Mouse (Mus musculus): ENCODE data around the gene Brsk1. TPM values are rescaled to one million over a fixed set of nuclear protein-coding genes. Genes with fewer than 3 reads are reported as not detected.

The Brsk1 gene
- total RNA-seq, 2 experiments from 2014 or later = 0.48 to 0.75 TPM

DNA sequence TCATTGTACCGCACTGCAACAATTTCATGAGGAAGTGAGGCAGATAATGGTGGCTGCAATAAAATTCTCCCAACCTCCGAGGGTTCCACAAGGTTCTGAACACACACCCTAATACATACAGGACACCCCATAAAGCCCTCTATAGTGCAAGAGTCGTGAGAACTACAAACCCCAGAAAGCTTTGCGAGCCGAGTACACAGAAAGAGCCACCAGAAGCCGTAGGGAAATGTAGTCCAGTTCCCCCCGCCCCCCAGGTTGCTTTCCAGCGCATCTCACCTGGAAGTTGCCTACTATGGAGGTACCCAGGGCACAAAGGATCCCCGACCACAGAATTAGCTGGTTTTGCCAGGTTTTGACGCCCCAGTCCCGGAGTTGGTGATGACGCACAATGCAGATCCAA, 33.1 kb downstream of the Brsk1 start:
- Histone ChIP-seq H3K27ac (0 out of 2 replicates have a peak overlapping the region, but pooled peaks have one; percentile 16), H3K4me3 (peak overlapping the region; percentile 61)
- no peak for DNase-seq
- TF ChIP-seq CTCF (IDR thresholded peaks at IDR 0.05) = no peak
- intact Hi-C loops (cut with DNase I) = no loop called here

DNA sequence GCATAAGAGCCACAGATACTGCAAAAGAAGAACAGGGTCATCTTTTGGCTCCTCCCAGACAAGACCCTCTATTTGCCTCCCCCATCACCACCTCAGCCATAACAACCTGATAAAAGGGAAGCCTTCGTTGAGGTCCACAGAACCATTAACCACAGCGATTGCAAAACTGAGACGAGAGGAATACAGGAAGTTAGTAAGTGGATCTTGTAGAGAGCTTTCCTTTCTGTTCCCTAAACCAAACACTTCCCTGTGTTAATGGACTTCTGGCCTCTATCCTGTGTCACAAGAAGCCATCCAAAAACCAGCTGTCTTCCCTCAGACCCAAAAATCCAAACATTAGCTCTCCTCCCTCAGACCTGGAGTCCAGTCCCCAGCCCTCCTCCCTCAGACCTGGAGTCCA, 34.0 kb downstream of the Brsk1 start:
- DNase-seq = no peak
- intact Hi-C loops (cut with DNase I) = no loop called here
- Histone ChIP-seq H3K4me3 (peak overlapping the region; percentile 61), H3K27ac (no peak overlapping the region)
- no peak for TF ChIP-seq CTCF (IDR thresholded peaks at IDR 0.05)

DNA sequence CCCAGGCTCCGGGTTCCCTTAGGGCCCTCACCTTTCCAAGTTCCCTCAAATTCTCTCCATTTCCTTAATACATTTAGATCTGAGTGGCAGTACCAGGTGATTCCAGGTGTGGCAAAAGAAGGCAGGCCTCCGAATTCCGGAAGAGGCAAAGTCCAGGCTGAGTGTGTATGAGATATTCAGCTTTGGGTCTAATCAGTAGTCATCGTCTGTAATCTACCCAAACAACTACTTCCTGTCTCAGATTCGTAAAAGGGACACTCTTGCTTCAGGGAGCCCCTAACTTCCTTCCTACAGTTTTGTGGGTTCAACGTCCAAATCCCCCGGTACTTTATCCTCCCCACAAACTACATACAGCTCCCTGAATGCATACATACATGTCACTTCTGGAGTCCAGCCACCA, 34.8 kb downstream of the Brsk1 start, which contains the start of gene Tmem150b:
TSS of gene Tmem150b (minus strand) at position 81 of the 400 bp plus-strand sequence.
- intact Hi-C loops (cut with DNase I) = no loop called here
- DNase-seq = no peak
- Histone ChIP-seq H3K27ac (peak within 1 kb of the TSS; percentile 35), H3K4me3 (peak within 1 kb of the TSS; percentile 61)
- TF ChIP-seq CTCF (IDR thresholded peaks at IDR 0.05) = no peak

DNA sequence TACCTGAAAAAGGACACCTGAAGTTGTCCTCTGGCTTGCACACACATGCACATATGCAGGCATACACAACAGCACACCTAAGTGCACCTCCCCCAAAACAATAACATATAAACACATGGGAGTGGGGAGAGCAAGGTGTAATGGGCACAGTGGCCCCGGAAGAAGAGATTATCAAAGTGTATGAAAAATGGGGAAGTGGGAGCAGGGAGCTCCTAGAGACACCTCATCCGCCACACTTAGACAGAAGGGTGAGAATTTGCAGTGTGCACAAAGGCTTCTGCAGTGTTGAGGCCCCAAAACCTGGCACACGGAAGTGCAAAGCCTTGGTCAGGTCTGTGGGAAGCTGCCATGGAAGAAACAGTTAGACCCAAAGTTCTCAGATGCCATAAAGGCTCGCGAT, 40.7 kb downstream of the Brsk1 start:
- H3K27ac ChIP-seq = no peak overlapping the region
- intact Hi-C loops (cut with DNase I) = no loop called here
- no peak for DNase-seq
- H3K4me3 ChIP-seq = no peak overlapping the region
- no peak for TF ChIP-seq CTCF (IDR thresholded peaks at IDR 0.05)

DNA sequence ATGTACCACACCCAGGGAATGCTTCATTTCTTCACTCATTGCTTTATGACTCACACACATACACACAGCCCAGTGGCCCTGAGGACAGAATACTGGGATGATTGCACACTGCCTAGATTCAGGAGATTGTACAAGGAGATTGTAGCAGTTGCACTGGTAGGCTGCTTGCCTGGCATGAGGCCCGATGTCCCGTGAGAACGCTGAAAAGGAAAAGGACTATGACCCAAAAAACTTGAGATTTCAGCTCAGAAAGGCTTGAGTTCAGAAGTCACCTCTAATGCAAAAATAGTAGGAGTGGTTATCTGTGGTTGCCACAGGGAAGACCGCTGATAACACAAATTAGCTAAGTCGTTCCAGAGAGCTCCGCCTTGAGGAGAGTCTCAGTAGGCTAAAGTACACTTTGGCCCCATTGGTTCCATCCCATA, 42.6 kb downstream of the Brsk1 start:
- Histone ChIP-seq H3K4me3 (no peak overlapping the region), H3K27ac (no peak overlapping the region)
- DNase-seq = no peak
- no peak for TF ChIP-seq CTCF (IDR thresholded peaks at IDR 0.05)
- intact Hi-C loops (cut with DNase I) = no loop called here

DNA sequence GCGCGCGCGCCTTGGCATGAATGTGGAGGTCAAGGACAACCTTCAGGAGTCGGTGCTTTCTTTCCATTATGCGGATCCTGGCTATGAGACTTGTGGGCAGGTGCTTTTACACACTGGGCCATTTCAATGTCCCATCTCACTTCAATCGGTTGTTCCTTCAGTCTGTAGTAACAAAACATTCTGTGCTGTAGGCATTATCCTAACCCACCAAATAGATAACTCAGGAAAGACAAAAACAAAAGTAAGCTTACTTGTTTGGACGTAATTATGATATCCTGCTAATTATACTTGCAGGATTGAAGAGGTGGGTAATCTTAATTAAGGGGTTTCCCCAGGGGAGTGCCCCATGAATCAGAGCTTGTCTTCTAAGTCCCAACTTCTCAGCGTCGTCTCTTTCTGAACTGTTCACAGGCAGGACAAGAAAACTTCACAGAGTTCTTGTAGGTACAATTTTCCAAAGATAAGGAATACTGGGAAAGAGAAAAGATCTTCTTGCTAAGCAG, 48.7 kb downstream of the Brsk1 start:
- DNase-seq = no peak
- TF ChIP-seq CTCF (IDR thresholded peaks at IDR 0.05) = no peak
- Histone ChIP-seq H3K4me3 (peak overlapping the region; percentile 79), H3K27ac (peak overlapping the region; percentile 90)
- intact Hi-C loops (cut with DNase I) = loop anchor here (2.0 kb wide), 1 partner anchor 54 kb away; the partner anchor contains the start of gene Hspbp1

DNA sequence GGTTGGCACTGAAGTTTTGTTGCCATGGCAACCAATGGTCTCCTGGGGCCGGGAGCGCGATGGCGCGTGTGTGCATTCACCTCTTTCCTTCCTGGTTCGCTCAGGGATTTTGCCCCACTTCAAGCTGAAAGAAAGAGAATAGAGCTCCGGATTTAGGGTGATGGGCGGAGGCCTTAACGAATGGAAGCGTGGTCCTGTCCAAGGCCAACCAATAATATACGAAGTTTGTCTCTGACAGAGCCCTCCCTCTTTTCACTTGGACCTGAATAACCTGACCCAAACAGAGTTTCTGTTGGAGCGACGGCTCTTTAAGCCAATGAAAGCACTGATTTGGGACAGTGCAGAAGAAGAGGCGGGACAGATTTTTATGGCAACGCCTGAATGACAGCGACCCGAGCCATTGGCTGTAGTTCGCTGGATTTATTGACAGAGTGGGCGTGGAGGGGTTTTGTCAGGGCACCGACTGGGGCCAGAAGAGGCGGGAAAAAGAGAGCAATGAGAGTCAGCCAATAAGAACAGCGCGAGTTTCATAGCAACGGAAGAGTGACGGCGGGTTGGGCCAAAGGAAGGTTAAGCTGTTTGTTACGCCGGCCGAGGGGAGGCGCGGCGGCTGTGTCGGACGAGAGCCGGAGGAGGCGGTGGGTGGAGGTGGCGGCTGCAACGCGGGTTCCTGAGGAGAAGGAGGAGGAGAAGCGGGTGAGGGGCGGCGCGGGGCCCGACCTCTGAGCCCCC, 49.3 kb downstream of the Brsk1 start, which contains the start of gene Kmt5c:
TSS of gene Kmt5c (plus strand) at position 572 of the 732 bp plus-strand sequence.
- peak; percentile 37 for TF ChIP-seq CTCF (IDR thresholded peaks at IDR 0.05)
- intact Hi-C loops (cut with DNase I) = loop anchor here (1.0 to 2.0 kb wide), 2 partner anchors 50 to 55 kb away; partner anchors contain the start of genes Hspbp1 and Tmem238
- peak within 1 kb of the TSS; percentile 94 for H3K4me3 ChIP-seq

DNA sequence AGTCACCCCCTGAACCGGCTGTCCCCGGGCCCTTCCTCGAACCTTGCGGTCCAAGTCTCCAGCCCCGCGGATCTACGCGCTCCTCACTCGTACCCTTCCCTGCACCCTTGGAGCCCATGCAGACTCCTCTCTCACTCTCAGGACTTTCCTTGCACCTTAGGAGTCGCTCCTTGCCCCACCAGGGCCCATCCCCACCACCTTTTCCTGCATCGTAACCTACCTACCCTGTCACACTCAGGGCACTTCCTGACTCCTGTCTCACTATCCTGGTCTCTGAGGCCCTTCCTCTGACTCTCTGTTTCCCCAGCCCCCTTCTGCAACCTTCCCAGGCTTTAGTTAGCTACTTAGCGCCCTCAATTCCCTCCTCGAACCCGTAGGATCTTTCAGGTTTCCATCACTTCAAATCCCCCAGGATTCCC, 49.9 kb downstream of the Brsk1 start:
- DNase-seq = no peak
- Histone ChIP-seq H3K27ac (peak overlapping the region; percentile 92), H3K4me3 (peak overlapping the region; percentile 94)
- intact Hi-C loops (cut with DNase I) = loop anchor here (1.0 kb wide), 1 partner anchor 49 kb away; the partner anchor contains the start of gene Tmem238
- TF ChIP-seq CTCF (IDR thresholded peaks at IDR 0.05) = no peak

More for the DNA sequence above, 49.3 kb downstream of the Brsk1 start, which contains the start of gene Kmt5c:
- peak within 1 kb of the TSS; percentile 92 for H3K27ac ChIP-seq
- DNase-seq = peak; percentile 97

DNA sequence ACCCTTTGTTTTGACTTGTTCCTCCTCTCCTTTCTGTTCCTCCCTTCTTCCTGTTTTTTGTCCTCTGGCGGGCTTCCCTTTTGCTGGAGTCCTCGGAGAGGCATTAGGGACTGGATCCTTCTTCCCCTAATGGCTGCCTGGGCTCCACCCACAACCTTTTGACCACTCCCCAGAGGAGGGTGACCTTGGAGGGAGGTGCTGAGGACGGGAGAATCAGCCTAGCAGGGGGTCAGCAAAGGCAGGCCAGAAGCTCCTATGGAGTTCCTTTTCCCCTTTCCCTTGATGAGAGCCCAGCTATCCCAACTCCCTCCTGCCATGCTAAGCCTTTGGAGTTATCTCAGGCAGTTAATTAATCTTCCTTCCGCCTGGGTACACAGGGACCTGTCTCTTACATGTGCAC, 50.7 kb downstream of the Brsk1 start:
- peak overlapping the region; percentile 92 for H3K27ac ChIP-seq
- TF ChIP-seq CTCF (IDR thresholded peaks at IDR 0.05) = no peak
- H3K4me3 ChIP-seq = peak overlapping the region; percentile 94
- intact Hi-C loops (cut with DNase I) = no loop called here
- DNase-seq = peak; percentile 70

DNA sequence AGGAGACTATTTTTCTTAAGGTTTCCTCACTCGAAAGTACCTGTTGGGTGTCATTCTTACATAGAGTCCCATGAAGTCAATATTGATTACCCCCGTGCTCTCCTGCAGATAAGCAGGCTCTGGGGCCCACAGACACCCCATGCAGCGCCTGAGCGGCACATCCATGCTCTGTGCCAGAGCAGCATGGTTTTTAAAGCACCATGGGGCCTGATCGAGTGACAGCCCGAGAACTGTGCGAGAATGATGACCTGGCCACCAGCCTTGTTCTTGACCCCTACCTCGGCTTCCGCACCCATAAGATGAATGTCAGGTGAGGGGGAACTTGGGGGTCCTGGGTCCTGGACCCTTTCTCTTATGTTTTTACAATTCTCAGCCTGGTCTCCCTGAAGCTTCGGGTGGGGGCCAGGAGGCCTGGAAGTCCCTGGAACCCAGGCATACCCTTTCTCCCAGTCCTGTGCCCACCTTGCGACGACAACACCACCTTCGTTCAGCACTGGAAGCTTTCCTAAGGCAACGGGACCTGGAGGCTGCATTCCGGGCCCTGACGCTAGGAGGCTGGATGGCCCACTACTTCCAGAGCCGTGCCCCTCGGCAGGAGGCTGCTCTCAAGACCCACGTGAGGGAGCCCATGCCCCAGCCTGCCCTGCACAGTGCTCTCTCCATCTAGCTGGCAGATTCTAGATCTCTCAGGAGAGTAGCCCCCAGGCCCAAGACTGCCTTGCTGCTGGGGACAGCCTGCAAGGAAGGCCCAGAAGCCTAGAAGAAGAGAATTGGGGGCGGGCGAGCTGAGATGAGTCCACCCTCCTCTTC, 51.5 kb downstream of the Brsk1 start:
- peak overlapping the region; percentile 94 for H3K4me3 ChIP-seq
- TF ChIP-seq CTCF (IDR thresholded peaks at IDR 0.05) = no peak
- intact Hi-C loops (cut with DNase I) = no loop called here
- no peak for DNase-seq
- peak overlapping the region; percentile 92 for H3K27ac ChIP-seq

DNA sequence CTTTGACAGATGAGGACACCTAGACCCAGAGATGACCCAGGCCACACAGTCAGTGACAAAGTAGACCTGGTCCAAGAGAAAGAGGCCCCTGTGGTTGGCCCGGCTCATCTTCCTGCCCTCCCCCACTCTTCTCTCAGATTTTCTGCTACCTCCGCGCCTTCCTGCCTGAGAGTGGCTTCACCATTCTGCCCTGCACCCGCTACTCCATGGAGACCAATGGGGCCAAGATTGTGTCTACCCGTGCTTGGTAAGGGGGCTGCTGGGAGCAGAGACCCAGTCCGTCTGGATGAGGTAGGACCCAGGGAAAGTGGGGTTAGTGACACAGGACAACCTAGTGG, 52.0 kb downstream of the Brsk1 start:
- Histone ChIP-seq H3K27ac (no peak overlapping the region), H3K4me3 (no peak overlapping the region)
- intact Hi-C loops (cut with DNase I) = no loop called here
- no peak for DNase-seq
- TF ChIP-seq CTCF (IDR thresholded peaks at IDR 0.05) = no peak

DNA sequence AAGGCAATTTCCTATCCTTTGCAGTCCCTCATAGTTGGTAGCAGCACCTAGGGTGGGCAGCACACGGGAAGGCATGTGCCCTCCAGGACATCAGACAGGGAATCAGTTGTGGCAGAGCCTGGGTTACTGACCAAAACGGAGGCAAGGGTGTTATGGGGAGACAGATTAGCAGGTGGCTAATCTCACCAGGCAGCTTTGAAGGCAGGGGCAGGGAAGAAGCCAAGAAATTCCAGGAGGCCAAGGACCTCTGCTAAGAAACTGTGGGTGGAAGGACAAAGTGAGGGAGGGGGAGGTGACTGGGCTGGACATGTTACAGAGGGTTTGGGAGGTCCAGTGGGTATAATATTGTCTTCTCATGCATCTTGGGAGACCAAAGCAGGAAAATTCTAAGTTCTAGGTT, 53.0 kb downstream of the Brsk1 start:
- intact Hi-C loops (cut with DNase I) = no loop called here
- no peak for TF ChIP-seq CTCF (IDR thresholded peaks at IDR 0.05)
- DNase-seq = no peak
- no peak overlapping the region for H3K4me3 ChIP-seq
- no peak overlapping the region for H3K27ac ChIP-seq

DNA sequence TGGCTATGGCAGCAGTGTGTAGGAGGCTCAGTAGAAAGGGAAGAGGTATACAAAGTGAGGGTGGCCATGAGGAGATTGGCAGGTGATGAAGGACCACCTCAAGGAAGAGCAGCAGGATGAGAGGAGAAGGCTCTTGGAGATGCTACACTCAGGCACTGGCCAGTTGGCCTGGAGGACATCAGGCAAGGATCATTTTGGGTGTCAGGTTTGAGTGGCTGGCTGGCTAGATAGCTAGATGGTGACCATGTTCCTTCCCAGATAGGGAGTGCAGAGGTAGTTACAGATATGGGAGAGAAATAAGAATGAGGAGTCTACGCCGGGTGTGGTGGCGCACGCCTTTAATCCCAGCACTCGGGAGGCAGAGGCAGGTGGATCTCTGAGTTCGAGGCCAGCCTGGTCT, 54.5 kb downstream of the Brsk1 start:
- no peak for TF ChIP-seq CTCF (IDR thresholded peaks at IDR 0.05)
- no peak overlapping the region for H3K27ac ChIP-seq
- no peak for DNase-seq
- H3K4me3 ChIP-seq = no peak overlapping the region
- intact Hi-C loops (cut with DNase I) = no loop called here

Measured in gastrocnemius, adult 2 months (tissue).